Mouse (Mus musculus): Measurements from ENCODE around the gene Snapc1.

GRCm38 (mm10) chr12:73969142-73969541, 4.9 kb downstream of the Snapc1 start:
- no peak for TF ChIP-seq CTCF (IDR thresholded peaks at IDR 0.05)
- no peak for TF ChIP-seq EP300 (IDR thresholded peaks at IDR 0.05)

Measured in lung, postnatal 0 days (tissue).